Mouse (Mus musculus) frontal cortex, adult 2 months (tissue): Measurements from ENCODE around the gene Fmn2. TPM values are rescaled to one million over a fixed set of nuclear protein-coding genes. Genes with fewer than 3 reads are reported as not detected.
A peak's percentile ranks its signal among the peaks of the same experiment; 100 is the strongest.

ENCODE experiments used
- DNase-seq, 2 experiments: peaks; one replicate each; pipeline ENCODE4 v3.0.0; 2022; ENCODE audit warnings: low spot score in 1 of 2; ENCODE audit errors: extremely low spot score in 1 of 2
- polyA plus RNA-seq: library from polyadenylated mRNA; depleted of rRNA; stranded (reverse); fragments of >200 nt; gene quantifications from 2 replicates; pipeline ENCODE4 v1.2.3, GENCODE M21; 2012; rRNA removed

Gene Fmn2
- polyA plus RNA-seq, 1 experiment: 32.0 TPM

- DNase-seq: no peak
Measured at GRCm38 (mm10) chr1:174750893-174751461, 249.4 kb downstream of the Fmn2 start.

- no peak for DNase-seq
Measured at GRCm38 (mm10) chr1:174759354-174759753, 257.7 kb downstream of the Fmn2 start.

DNA sequence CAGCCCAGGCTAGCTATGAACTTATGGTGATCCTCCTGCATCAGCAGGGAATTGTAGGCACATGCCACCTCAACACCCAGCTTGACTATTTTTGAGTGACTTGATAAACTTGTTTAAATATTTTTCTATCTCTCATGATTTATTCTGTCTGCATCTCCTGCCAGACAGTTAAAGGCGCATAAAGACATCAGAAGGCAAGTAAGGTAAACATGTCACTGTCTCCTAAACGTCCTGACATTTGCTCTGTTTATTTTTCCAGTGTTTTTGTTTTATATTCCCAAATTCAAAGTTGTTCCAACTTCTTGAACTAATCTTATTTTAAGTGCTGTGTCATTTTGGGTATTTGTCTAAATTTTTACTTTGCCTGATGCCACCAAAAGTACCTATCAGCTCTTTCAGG is 264.1 kb downstream of the Fmn2 start:
- no peak for DNase-seq

DNA sequence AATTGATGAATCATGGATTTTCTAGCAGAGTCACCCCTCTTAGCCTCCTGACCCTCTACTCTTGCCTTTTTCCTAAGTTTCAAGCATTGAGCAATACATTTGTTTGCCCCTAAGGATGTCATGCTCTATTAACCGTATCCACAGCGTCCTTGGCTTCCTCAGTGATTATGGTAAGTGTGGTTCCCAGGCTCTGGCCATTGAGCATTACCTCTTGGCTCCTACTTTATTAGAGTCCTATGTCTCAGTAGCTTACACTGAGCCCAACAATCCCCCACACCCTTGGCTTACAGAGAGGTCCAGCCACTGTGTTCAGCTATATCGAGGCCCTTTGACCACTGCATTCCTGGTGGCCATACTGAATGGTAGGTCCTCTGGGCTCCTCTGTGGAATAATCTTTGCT is 265.2 kb downstream of the Fmn2 start:
- no peak for DNase-seq

GRCm38 (mm10) chr1:174771871-174772281 is 270.3 kb downstream of the Fmn2 start:
- DNase-seq: no peak

GRCm38 (mm10) chr1:174781037-174781436 is 279.4 kb downstream of the Fmn2 start:
- DNase-seq: no peak

- no peak for DNase-seq
Measured at GRCm38 (mm10) chr1:174788617-174789016, 287.0 kb downstream of the Fmn2 start.

- peak; percentile 26 to 64 for DNase-seq
Measured at GRCm38 (mm10) chr1:174811846-174812245, 310.2 kb downstream of the Fmn2 start.

DNA sequence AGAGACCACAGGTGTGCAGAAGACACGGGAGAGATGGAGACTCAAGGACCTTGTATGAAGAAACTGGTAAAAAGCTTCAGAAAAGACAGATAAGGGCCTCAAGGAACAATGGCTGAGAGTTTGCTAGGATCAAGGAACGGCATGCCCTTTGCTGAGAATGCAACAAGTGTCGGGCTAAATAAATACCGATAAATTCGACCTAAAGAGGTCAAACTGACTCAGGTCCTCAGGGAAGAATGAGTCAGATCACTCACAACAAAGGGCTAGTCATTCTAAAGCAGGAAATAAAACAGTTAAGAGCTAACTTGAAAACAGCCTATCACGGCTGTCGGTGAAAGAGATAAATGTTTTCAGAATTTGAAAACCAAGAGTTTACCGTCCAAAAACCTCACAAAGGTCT is 324.9 kb downstream of the Fmn2 start:
- no peak for DNase-seq

- DNase-seq: no peak
Measured at GRCm38 (mm10) chr1:174836861-174837260, 335.2 kb downstream of the Fmn2 start.

DNA sequence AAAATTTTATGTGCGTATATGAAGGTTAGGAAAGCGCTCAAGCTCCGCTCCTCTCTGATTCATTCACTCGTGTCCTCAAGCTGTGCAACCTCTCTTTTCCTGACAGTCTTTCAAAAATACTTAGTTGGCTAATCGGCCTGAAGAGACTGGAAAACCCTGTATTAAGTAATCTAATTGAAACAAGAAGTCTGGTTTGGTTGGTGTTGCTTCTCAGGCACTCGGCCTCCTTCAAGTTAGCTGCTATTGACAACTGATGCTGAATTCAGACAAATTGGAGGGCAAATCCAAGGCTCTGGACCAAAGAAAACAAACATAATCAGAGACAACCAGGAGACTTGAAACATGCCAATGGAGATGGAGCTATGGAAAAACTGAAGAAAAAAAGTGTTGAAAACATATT is 343.2 kb downstream of the Fmn2 start:
- no peak for DNase-seq

GRCm38 (mm10) chr1:174856188-174856587 is 354.6 kb downstream of the Fmn2 start:
- DNase-seq: no peak

- no peak for DNase-seq
Measured at GRCm38 (mm10) chr1:174860407-174861118, 358.9 kb downstream of the Fmn2 start.

Other genes with a start within 250 kb of the Fmn2 start
- not detected in 2 replicates for gene Olfr419, start 249.8 kb upstream of the Fmn2 start, polyA plus RNA-seq
- not detected in 2 replicates for gene Mptx1, start 171.3 kb upstream of the Fmn2 start, polyA plus RNA-seq
- not detected in 2 replicates for gene Olfr417, start 136.7 kb upstream of the Fmn2 start, polyA plus RNA-seq
- gene Olfr248, start 110.8 kb upstream of the Fmn2 start, polyA plus RNA-seq: not detected in 2 replicates
- gene Olfr414, start 77.8 kb upstream of the Fmn2 start, polyA plus RNA-seq: not detected in 2 replicates
- gene Olfr220, start 59.7 kb upstream of the Fmn2 start, polyA plus RNA-seq: not detected in 2 replicates